Mouse (Mus musculus) C2C12 (cell line): ENCODE data around the gene Mtmr1. TPM values are rescaled to one million over a fixed set of nuclear protein-coding genes. Genes with fewer than 3 reads are reported as not detected.

Source experiments
- H3K27me3 ChIP-seq: one replicate; pipeline ENCODE4 v1.6.1; 2011; ENCODE audit not compliant: control insufficient read depth, insufficient read depth, insufficient read length
- H3K36me3 ChIP-seq: one replicate; pipeline ENCODE4 v1.6.1; 2011; ENCODE audit not compliant: control insufficient read depth, insufficient read depth
- H3K4me3 ChIP-seq: one replicate; pipeline ENCODE4 v1.5.1; 2011; ENCODE audit warnings: mild to moderate bottlenecking, control low read depth; ENCODE audit not compliant: poor library complexity, insufficient read depth, severe bottlenecking
- H3K79me2 ChIP-seq: one replicate; pipeline ENCODE4 v1.6.1; 2011; ENCODE audit not compliant: control insufficient read depth, insufficient read depth
- H3K79me3 ChIP-seq: one replicate; pipeline ENCODE4 v1.6.1; 2011; ENCODE audit warnings: low read depth, control low read depth
- H3ac ChIP-seq: one replicate; pipeline ENCODE3; 2011; ENCODE audit warnings: low read depth; ENCODE audit not compliant: control insufficient read depth, insufficient read length
- CEBPB ChIP-seq: IDR thresholded peaks from one replicate; pipeline ENCODE4 v1.6.1; 2011; ENCODE audit warnings: low read depth, mild to moderate bottlenecking, control low read depth, moderate library complexity
- CTCF ChIP-seq: IDR thresholded peaks from one replicate; pipeline ENCODE4 v1.5.1; 2011; ENCODE audit not compliant: control insufficient read depth, insufficient read depth, insufficient read length
- FOSL1 ChIP-seq: IDR thresholded peaks from one replicate; pipeline ENCODE4 v1.8.0; 2011; ENCODE audit warnings: mild to moderate bottlenecking, low read length; ENCODE audit not compliant: poor library complexity, insufficient read depth, severe bottlenecking
- MAX ChIP-seq: IDR thresholded peaks from one replicate; pipeline ENCODE4 v1.6.1; 2011; ENCODE audit warnings: mild to moderate bottlenecking, control low read depth
- MYOD1 ChIP-seq: IDR thresholded peaks from one replicate; pipeline ENCODE4 v1.6.1; 2011; ENCODE audit warnings: low read depth; ENCODE audit not compliant: control insufficient read depth, insufficient read length
- MYOG ChIP-seq: IDR thresholded peaks from one replicate; pipeline ENCODE4 v1.6.1; 2011; ENCODE audit not compliant: control insufficient read depth, insufficient read length; ENCODE audit errors: extremely low read depth
- USF1 ChIP-seq: IDR thresholded peaks from one replicate; pipeline ENCODE4 v1.6.1; 2011; ENCODE audit warnings: low read depth, mild to moderate bottlenecking, control low read depth, moderate library complexity
- polyA plus RNA-seq: library from polyadenylated mRNA; unstranded; fragments of >200 nt; fragmentation: generic; extraction: Trizol; gene quantifications from one replicate; pipeline ENCODE4 v1.2.1, GENCODE M21; 2012; ENCODE audit warnings: missing spikeins

Gene Mtmr1
- polyA plus RNA-seq, 1 experiment: 2.6 TPM

GRCm38 (mm10) chrX:71408386-71408785 is 43.8 kb downstream of the Mtmr1 start:
- Histone ChIP-seq H3K4me3 (no peak overlapping the region), H3K27me3 (no peaks in the 10 kb centered on the region), H3K79me2 (no peaks in the 10 kb centered on the region), H3ac (no peak overlapping the region), H3K79me3 (no peaks in the 10 kb centered on the region), H3K36me3 (no peaks in the 10 kb centered on the region)
- no peak for TF ChIP-seq MAX
- TF ChIP-seq FOSL1: no peak
- TF ChIP-seq MYOG: no peak
- no peak for TF ChIP-seq CTCF
- no peak for TF ChIP-seq CEBPB
- no peak for TF ChIP-seq USF1
- no peak for TF ChIP-seq MYOD1

GRCm38 (mm10) chrX:71412776-71413175 is 48.2 kb downstream of the Mtmr1 start:
- H3K79me3 ChIP-seq: no peaks in the 10 kb centered on the region
- no peak overlapping the region for H3ac ChIP-seq
- H3K4me3 ChIP-seq: no peak overlapping the region
- no peaks in the 10 kb centered on the region for H3K36me3 ChIP-seq
- TF ChIP-seq MYOG (no peak), MYOD1 (no peak), FOSL1 (no peak), CTCF (no peak), MAX (no peak), USF1 (no peak), CEBPB (no peak)
- no peaks in the 10 kb centered on the region for H3K79me2 ChIP-seq
- H3K27me3 ChIP-seq: no peaks in the 10 kb centered on the region

- Histone ChIP-seq H3ac (no peak overlapping the region), H3K27me3 (no peaks in the 10 kb centered on the region), H3K79me3 (no peaks in the 10 kb centered on the region), H3K36me3 (no peaks in the 10 kb centered on the region), H3K79me2 (no peaks in the 10 kb centered on the region), H3K4me3 (no peak overlapping the region)
- TF ChIP-seq USF1 (no peak), CEBPB (no peak), MYOD1 (no peak)
These were observed 49.1 kb downstream of the Mtmr1 start for GRCm38 (mm10) chrX:71413616-71414015.

GRCm38 (mm10) chrX:71424852-71425251 is 60.3 kb downstream of the Mtmr1 start:
- Histone ChIP-seq H3K4me3 (no peak overlapping the region), H3K79me3 (no peaks in the 10 kb centered on the region), H3K79me2 (no peaks in the 10 kb centered on the region), H3K27me3 (no peaks in the 10 kb centered on the region), H3ac (no peak overlapping the region), H3K36me3 (no peaks in the 10 kb centered on the region)
- TF ChIP-seq USF1 (no peak), CEBPB (no peak), MYOD1 (no peak), CTCF (no peak), FOSL1 (no peak), MYOG (no peak), MAX (no peak)

GRCm38 (mm10) chrX:71425746-71426519 is 61.4 kb downstream of the Mtmr1 start:
- TF ChIP-seq MYOD1 (no peak), CTCF (peak; percentile 23)
- no peak overlapping the region for H3ac ChIP-seq
- H3K36me3 ChIP-seq: no peaks in the 10 kb centered on the region
- H3K79me3 ChIP-seq: no peaks in the 10 kb centered on the region
- no peak overlapping the region for H3K4me3 ChIP-seq
- H3K27me3 ChIP-seq: no peaks in the 10 kb centered on the region
- no peaks in the 10 kb centered on the region for H3K79me2 ChIP-seq

- no peaks in the 10 kb centered on the region for H3K79me3 ChIP-seq
- TF ChIP-seq CEBPB (no peak), MYOD1 (no peak), CTCF (no peak), MAX (no peak), MYOG (no peak), FOSL1 (no peak), USF1 (no peak)
- no peaks in the 10 kb centered on the region for H3K36me3 ChIP-seq
- no peaks in the 10 kb centered on the region for H3K79me2 ChIP-seq
- H3K27me3 ChIP-seq: no peaks in the 10 kb centered on the region
- H3K4me3 ChIP-seq: no peak overlapping the region
- no peak overlapping the region for H3ac ChIP-seq
These were observed 62.9 kb downstream of the Mtmr1 start for GRCm38 (mm10) chrX:71427491-71427890.
